Mouse (Mus musculus) left cerebral cortex, postnatal 25 days (tissue): ENCODE results near the gene Dnm3. TPM values are rescaled to one million over a fixed set of nuclear protein-coding genes. Genes with fewer than 3 reads are reported as not detected.

Source experiments
- DNase-seq, 2 experiments: peaks; one replicate each; pipeline ENCODE4 v3.0.0; 2022; ENCODE audit warnings: low spot score in 2 of 2, mixed read lengths in 1 of 2
- intact Hi-C: fragments of 180-260 bp; cut with DNase I; formaldehyde crosslinking; loops from one replicate; pipeline ENCODE4 v1.15.1; 2025
- total RNA-seq, 2 experiments: library from RNA; stranded (reverse); gene quantifications; 2 replicates each; pipeline ENCODE4 v1.2.3; 2021

The Dnm3 gene
- total RNA-seq, 2 experiments from 2014 or later = 87.6 to 94.1 TPM

DNA sequence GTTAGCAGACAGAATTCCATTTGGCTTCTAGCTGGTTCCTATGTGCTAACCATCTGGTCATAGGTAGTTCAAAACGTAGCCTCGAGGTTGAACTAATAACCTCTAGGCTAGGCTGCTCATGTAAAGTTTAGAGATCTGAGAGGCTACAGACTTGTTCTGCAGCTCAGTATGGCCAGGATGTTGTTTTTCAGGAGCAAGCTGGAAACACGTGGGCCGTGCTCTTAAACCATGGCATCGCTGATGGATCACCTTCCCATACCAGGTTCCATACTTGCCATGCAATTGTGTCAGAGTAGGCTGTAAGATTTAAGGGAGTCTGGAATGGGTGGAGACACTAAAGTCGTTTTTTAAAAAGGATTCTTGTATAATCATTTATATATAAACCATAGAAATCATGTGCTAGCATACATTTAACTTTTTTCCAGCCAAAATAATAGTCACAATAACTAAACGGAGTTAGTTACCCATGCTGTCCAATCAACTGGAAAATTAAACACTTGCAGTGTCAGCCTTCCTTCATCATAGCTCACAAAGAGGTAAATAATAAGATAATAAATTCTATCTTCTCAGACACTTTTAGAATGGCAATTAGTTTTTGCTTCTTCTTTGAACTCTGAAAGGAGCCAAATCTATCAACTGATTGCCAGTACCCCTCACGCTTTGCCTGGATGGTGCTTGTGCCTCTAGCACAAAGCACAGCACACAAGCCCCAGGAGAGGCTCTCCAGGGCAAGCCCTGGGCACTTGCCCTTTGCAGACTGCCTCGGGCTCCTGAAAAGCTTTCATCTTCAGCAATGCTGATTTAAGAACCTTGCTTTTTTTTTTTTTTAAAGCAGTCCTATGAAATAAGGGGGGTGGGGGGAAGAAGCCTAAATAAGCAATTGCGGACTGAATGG lies 486.9 kb downstream of the Dnm3 start:
- intact Hi-C loops = no loop called here

GRCm38 (mm10) chr1:161983979-161984566 lies 493.8 kb downstream of the Dnm3 start:
- no peak for DNase-seq
- intact Hi-C loops = no loop called here

More for the DNA sequence above, 486.9 kb downstream of the Dnm3 start:
- DNase-seq = no peak

DNA sequence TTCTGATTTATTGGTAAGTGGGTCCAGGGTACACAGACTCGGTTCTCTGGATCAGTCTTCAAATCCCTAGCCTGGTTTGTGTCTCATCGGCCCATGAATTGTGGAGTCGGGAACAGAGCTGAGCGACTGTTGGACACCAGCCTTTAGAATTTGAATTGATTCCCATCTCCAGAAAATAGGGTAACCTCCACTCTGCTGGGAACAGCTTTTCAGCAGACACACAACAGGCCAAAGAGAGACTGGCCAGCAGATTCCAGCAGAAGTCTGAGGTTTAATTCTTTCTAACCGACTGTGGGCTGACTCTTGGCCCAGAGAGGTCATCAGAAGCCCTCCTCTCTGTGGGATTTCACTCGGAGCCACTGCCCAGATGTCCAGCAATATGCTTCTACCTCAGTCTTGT lies 494.4 kb downstream of the Dnm3 start:
- intact Hi-C loops = no loop called here
- DNase-seq = no peak

DNA sequence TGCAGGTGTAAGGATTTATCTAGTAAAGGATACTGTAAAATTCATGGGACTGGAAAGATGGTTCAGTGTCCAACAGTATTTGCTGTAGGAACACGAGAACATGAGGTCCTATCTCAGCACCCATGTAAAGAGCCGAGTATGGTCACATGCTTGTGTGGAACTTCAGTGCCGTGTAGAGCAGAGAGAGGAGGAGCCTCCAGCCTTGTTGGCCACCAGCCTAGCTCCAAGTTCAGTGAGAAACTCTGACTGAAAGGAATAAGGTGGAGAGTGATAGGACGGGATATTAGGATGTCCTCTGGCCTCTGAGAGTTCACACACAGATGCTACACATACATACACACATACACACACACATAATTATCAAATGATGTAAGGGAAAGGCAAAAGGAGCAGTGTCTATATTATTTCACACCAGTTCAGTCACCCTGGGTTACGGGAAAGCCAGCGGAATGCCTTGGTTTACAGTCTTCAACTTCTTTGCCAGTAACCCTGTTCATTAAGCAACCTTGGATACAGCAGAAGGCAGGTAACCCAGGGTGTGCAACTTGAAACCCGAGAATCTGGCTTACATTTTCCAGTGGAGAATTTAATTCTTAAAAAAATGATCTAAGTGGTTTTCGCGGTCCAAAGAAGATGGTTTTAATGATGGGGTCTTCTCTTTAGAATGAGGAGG lies 497.1 kb downstream of the Dnm3 start:
- intact Hi-C loops = no loop called here
- DNase-seq = no peak

DNA sequence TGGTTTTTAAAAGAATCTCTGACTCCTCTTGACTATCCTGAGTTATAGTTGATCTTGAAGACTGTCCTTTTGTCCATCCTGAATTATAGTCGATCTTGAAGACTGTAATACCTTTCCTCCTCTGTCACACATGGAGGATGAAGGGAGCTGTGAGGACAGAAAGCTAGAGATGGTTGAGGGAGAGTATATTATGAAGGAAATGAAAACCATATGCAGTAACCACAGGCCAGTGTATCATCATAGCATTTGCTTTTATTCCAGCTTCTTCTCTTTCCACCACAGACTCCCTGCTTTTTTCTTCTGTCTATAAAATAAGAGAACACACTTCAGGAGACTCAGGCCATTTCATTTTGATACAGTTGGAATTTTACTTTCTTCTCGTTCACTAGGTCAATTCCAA lies 497.8 kb downstream of the Dnm3 start:
- no peak for DNase-seq
- intact Hi-C loops = no loop called here

DNA sequence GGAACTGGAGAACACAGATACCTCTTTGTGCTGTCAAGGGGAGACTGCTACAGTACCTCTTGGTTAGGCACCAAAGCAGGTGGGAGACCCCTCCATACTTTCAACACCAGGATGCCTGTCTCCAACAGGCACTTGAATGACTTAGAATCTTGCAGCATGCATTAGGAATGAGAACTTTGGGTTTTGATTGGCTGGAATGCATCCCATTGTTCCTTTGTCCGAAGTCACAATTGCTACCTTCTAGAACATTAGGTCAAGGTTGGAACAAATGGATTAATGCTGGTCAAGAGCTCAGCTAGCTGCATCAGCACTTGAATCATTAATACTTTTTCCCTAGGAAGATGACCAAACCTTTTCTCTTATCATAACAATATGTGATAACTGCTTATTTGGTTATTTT lies 498.3 kb downstream of the Dnm3 start, which contains the start of gene 4930558K02Rik:
TSS of gene 4930558K02Rik (minus strand) at position 101 of the 400 bp plus-strand sequence.
- DNase-seq = no peak
- intact Hi-C loops = loop anchor here (10.0 kb wide), 1 partner anchor 555 kb away; no protein-coding TSS in a partner anchor

- no peak for DNase-seq
- intact Hi-C loops = loop anchor here (10.0 kb wide), 1 partner anchor 557 kb away; no protein-coding TSS in a partner anchor
Measured at GRCm38 (mm10) chr1:161978173-161978700, 499.6 kb downstream of the Dnm3 start.

GRCm38 (mm10) chr1:161977331-161977730 lies 500.5 kb downstream of the Dnm3 start:
- no peak for DNase-seq
- intact Hi-C loops = loop anchor here (2.0 to 10.0 kb wide), 2 partner anchors 335 to 557 kb away; no protein-coding TSS in a partner anchor

- peak; percentile 81 to 88 for DNase-seq
- intact Hi-C loops = loop anchor here (2.0 to 10.0 kb wide), 2 partner anchors 336 to 558 kb away; no protein-coding TSS in a partner anchor
Measured at GRCm38 (mm10) chr1:161976255-161977182, 501.3 kb downstream of the Dnm3 start.

DNA sequence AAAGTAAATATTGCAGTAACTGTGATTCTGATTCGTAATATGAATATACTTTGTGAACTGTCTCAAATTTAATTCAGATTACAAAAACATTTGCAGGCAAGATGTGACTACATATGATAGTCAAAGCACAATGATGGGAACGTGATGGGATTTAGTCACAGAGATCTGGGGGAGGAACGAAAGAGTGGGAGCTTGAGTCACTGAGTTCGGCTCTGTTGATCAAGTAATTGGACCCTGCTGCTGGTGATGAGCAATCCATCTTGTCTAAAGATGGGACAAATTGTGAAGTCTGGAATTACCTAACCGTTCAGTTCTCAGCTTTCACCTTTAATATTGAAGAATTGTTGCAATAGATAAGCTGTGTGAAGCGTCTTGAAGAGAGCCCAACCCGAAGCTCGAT lies 505.6 kb downstream of the Dnm3 start:
- intact Hi-C loops = loop anchor here (10.0 kb wide), 1 partner anchor 563 kb away; no protein-coding TSS in a partner anchor
- peak in 1 of 2 experiments; percentile 23 for DNase-seq

DNA sequence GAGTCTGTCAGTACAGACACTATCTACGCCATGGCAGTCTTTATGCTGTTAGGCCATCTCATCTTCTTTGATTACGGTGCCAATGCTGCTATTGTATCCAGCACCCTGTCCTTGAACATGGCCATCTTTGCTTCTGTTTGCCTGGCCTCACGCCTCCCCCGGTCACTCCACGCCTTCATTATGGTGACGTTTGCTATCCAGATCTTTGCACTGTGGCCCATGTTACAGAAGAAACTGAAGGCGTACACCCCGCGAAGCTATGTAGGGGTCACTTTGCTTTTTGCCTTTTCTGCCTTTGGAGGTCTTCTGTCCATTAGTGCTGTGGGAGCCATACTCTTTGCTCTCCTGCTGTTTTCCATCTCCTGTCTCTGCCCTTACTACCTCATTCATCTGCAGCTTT lies 507.0 kb downstream of the Dnm3 start:
- no peak for DNase-seq
- intact Hi-C loops = loop anchor here (10.0 kb wide), 1 partner anchor 564 kb away; no protein-coding TSS in a partner anchor

DNA sequence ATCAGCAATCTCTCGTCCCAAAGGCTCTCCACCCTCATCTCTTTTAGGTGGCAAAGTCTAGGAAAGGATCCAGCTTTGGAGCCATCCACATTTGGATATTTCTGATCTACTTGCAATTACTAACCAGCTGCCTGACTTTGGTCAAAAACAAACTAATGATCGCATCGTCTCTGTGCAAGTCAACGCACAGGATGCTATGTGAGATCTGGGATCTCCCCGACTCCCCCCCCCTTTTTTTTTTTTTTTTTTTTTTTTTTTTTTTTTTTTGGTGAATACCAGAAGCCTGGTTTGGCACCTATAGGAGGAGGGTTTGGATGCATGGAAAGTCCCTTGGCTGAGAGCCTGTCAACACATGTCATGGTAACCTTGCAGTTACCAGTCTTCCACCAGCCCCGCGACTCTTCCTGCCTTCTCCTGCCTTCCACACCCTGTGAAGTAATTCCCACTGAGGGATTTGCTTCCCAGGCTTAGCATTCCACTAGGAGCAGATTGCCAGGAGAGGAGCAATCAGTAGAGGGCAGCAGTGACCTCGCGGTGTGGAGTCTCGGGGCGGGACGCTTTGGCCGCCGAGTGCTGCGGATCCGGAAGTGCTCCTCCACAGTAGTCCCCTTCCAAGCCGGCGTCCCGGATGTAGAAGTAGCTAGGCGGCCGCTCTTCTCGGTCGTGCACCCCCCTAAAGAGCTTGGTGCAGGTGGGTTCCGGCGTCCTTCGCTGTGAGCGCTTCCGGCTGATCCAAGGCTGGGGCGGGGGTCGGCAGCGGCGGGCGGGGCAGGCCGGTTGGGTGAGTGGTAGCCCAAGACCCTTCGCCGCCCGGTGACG lies 509.0 kb downstream of the Dnm3 start, which contains the start of gene Pigc:
TSS of gene Pigc (plus strand) at position 598 of the 819 bp plus-strand sequence.
- DNase-seq = peak; percentile 94 to 97
- intact Hi-C loops = loop anchor here (2.0 to 5.0 kb wide), 2 partner anchors 92 to 836 kb away; partner anchors contain the start of genes Klhl20 and Suco

GRCm38 (mm10) chr1:161967936-161968335 lies 509.9 kb downstream of the Dnm3 start:
- no peak for DNase-seq

DNA sequence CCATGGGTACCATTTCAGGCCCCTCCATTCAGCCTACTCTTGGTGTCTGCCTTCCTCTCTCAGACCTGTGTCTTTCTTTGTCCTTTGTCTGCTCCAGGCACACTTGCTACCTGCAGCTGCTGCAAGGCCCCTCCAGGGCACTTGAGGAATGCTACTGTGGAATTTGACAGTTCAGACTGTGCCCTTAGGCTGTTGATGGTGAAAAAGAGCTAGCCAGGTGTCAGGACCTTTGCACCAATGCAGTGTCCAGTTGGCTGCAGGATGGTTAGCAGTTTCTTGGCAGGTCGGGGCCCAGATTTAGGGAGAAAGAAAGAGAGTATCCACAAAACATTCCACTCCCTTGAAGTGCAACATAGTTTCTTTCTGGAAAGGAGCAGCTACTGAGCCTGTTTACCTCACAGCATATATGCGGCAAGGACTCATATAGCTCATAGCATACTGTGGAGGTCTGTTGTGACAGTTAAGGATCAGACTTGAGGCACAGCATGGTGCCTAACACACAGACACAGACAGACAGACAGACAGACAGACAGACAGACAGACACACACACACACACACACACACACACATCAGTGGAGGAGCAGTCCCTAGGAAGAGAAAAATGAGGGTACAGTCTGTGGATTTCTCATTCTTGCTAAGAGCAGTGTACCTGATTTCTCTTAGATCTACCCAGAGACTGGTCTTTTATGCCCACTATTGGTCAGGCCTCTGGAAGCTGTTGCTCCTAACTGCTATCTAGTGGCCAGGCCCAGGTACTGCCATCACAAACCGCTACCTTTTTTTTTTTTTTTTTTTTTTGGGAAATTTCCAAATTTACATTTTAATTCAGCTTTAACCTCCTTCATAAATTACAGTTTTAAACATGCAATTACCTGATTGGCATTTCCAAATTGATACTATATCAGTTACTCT lies 515.1 kb downstream of the Dnm3 start:
- intact Hi-C loops = loop anchor here (2.0 kb wide), 1 partner anchor 214 kb away; no protein-coding TSS in a partner anchor

More at GRCm38 (mm10) chr1:161967936-161968335, 509.9 kb downstream of the Dnm3 start:
- intact Hi-C loops = loop anchor here (2.0 to 5.0 kb wide), 2 partner anchors 91 to 836 kb away; partner anchors contain the start of genes Klhl20 and Suco

GRCm38 (mm10) chr1:161957964-161958950 lies 519.6 kb downstream of the Dnm3 start:
- DNase-seq = no peak
- intact Hi-C loops = no loop called here

More for the DNA sequence above, 515.1 kb downstream of the Dnm3 start:
- no peak for DNase-seq
